Mouse (Mus musculus) c-Kit-negative CD71-positive TER-119-positive erythroid progenitor cells, embryonic 14.5 days (primary cell): ENCODE measurements around the gene Fam174b.

ENCODE experiments used
- DNase-seq: peaks from one replicate; pipeline ENCODE4 v3.0.0-alpha.2; 2013; ENCODE audit warnings: low read depth, low spot score

Gene Fam174b

DNA sequence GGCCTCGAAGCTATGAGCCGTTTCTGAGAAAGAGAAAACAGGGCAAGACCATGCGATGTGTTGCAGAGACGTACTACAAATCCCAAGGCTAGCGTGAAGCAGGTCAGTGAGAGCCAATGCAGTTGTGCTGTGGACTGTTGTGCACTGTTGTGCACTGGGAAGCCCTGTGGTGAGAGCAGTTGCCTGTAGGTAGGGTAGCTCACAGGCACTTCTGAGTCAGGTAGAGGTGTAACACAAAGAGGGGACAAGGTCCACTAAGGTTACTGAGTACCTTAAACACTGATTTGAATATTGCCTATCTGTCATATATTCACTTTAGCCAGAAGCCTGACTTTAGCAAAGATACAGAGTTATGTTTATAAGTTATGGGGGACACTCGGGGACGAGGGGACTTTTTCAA lies 74.4 kb downstream of the Fam174b start:
- DNase-seq, result no peak

DNA sequence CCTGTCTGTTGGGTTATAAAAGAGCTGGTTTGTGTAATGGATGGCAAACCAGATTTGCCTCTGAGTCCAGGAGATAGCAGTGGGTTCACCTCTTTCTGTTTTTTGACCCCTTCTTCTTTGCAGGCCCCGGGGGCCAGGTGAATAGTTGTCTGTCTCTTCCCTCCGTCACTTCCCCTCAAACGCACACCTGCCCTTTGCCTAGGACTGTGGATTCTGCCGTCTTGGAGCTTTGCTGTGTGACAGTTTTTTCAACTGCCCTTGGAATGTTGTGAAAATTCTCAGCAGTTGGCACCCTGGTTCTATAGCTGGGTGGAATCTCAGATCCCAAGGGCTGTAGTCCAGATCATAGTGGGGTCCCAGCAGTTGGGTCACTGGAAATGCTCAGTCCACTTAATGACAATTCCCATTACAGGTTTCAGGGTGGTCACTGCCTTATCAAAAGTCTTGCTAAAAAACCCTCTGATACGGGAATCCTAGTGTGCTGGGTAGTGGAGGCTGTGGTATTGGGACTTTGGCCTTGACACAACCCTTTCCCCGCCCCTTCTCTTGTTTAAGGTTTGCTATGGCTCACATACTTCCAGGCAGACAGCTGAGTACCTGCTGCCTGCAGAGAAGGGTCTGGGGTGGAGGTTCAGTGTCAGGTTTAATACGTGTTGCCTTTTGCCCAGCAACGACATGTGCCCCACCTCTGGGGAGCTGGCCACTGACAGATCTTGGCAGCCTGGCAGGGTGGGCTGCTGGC lies 76.3 kb downstream of the Fam174b start:
- no peak for DNase-seq

DNA sequence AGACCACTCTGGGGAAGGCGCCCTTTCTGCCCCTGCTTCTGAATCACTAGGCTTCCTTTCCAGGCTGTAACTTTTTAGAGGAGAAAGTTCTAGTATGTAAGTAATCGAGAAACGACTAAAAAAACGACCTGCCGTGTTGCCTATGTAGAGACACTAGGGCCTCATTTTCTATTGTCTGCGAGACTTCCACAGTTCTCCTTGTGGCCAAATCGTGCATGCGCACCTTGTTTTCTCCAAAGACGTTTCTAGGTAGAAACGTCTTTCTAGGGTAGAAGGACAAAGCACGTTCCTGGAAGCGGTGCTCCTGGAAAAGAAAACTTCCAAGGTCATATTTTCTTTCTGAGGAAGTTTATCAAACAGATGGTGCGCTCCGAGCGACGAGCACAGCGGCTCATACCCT lies 79.3 kb downstream of the Fam174b start:
- DNase-seq, result no peak
